Mouse (Mus musculus): Measurements from ENCODE around the gene Gm19684.

DNA sequence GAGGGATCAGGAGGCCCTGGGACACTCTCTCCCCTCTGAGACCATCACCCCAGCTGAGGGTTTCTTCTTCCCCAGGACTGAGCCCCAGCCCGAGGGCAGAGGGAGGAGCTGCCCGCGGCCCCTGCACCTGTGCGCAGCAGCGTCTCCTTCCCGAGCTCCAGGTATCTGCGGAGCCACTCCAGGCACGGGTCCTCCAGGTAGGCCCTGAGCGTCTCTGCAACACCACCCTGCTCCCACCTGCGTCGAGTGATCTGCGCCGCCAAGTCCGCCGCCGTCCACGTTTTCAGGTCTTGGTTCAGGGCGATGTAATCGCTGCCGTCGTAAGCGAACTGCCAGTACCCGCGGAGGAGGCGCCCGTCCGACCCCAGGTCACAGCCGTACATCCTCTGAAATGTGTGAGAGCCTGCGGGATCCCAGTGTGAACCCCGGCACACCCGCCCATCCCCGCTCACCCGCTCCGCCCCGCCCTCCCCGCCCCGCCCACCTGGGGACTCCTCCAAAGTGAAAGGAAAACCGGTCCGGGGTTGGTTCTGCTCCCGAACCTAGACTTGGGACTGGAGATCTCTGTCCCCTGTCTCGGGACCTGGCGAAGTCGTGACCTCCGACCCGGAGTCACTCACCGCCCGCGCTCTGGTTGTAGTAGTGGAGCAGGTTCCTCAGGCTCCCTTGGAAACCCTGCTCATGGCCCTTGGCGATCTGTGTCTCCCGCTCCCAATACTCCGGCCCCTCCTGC lies 46.0 kb downstream of the Gm19684 start:
- TF ChIP-seq CTCF (IDR thresholded peaks at IDR 0.05; ENCODE audit: low read depth, low read length) (no peak), POLR2A (IDR thresholded peaks at IDR 0.05; ENCODE audit: extremely low read depth, insufficient read depth, low read length) (no peak)
